In the genomic region with DNA sequence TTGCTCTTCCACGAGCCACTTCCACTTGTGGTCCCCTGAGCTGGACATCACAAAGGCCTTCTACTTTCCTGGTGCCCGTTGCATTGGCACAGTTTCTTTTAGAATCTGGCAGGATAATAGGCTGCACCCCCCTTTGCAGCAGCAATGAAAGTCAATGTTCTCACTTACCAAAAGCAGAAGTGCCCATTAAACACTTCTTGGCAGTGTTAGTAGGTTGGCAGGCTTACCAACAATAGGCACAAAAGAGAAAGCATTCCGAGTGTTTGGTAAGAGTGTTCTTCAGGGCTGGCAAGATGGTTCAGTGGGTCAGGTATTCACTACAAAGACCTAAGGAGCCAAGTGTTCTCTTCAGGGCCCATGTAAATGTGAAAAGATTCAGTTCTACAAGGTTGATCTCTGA, we compare ENCODE assay signal across 28 mouse cellular contexts. TPM values are rescaled to one million over a fixed set of nuclear protein-coding genes. Genes with fewer than 3 reads are reported as not detected.
DNase-seq lines count a peak whose midpoint lies in the region; ATAC-seq and TF ChIP-seq lines count a peak whose summit lies in the region.
"Had no signal": no experiment of that assay in that cellular context is flagged by ENCODE, and none has a peak within 500 bp of the region (broad histone marks: within the 10 kb centered on the region; RNA-seq: fewer than 3 reads in every experiment).

No protein-coding gene starts in this region.

- peak; percentile 29 for DNase-seq in forebrain, postnatal 0 days
- no peak for DNase-seq in forebrain, embryonic 11.5 days (ENCODE audit: low spot score)
- DNase-seq in layer of hippocampus, adult 9-11 months = peak; percentile 52
- DNase-seq in layer of hippocampus, adult 11-12 months (ENCODE audit: low spot score) = no peak
- peak; percentile 24 for DNase-seq in adipocyte (ENCODE audit: low spot score)
- peak; percentile 73 for DNase-seq in lung, postnatal 25 days (ENCODE audit: low spot score)
- DNase-seq in cerebellum, postnatal 25 days = no peak
- DNase-seq in thymus, postnatal 0 days (ENCODE audit: low spot score) = no peak
- DNase-seq: adrenal gland, postnatal 36 days; cerebellum, adult 9-11 months; gastrocnemius, postnatal 10 days; kidney, adult 11 months; liver, postnatal 0 days; right cerebral cortex, postnatal 25 days; thymus, adult 2 months had no signal

- H3K27me3 ChIP-seq in forebrain, postnatal 0 days (ENCODE audit: insufficient read depth, low read length) = no peaks in the 10 kb centered on the region
- H3K27me3 ChIP-seq in forebrain, embryonic 11.5 days (ENCODE audit: control insufficient read depth, insufficient read depth, low read length) = no peaks in the 10 kb centered on the region
- H3K27me3 ChIP-seq: stomach, embryonic 15.5 days had no signal

- no peak for ATAC-seq in forebrain, postnatal 0 days
- no peak for ATAC-seq in forebrain, embryonic 11.5 days (replicated peaks; ENCODE audit: low FRiP score)
- ATAC-seq: CD4-positive, CD25-positive, alpha-beta regulatory T cell, adult 4 months; hindbrain, embryonic 16.5 days; liver, postnatal 0 days; midbrain, embryonic 16.5 days had no signal

- no peak overlapping the region for H3K4me2 ChIP-seq in forebrain, postnatal 0 days (ENCODE audit: low read depth)
- H3K4me2 ChIP-seq in forebrain, embryonic 11.5 days (ENCODE audit: low read depth, low read length, severe bottlenecking) = no peak overlapping the region
- H3K4me2 ChIP-seq: stomach, embryonic 15.5 days had no signal

- no peak overlapping the region for H3K9ac ChIP-seq in forebrain, postnatal 0 days
- H3K9ac ChIP-seq in forebrain, embryonic 11.5 days (ENCODE audit: low read length) = no peak overlapping the region
- H3K9ac ChIP-seq: liver, postnatal 0 days; stomach, embryonic 15.5 days had no signal

- H3K4me3 ChIP-seq in forebrain, postnatal 0 days (ENCODE audit: low read depth, low read length) = no peak overlapping the region
- H3K4me3 ChIP-seq in forebrain, embryonic 11.5 days (ENCODE audit: low read depth, low read length) = no peak overlapping the region
- H3K4me3 ChIP-seq: limb, embryonic 10.5 days; stomach, embryonic 15.5 days had no signal

- H3K36me3 ChIP-seq in forebrain, postnatal 0 days (ENCODE audit: insufficient read depth) = peaks cover 5% of the 10 kb centered on the region
- no peaks in the 10 kb centered on the region; the same call in 1 of the 2 replicates for H3K36me3 ChIP-seq in forebrain, embryonic 11.5 days (ENCODE audit: control insufficient read depth, insufficient read depth, low read length)

- no peak overlapping the region for H3K27ac ChIP-seq in forebrain, postnatal 0 days (ENCODE audit: low read depth, low read length)
- H3K27ac ChIP-seq in forebrain, embryonic 11.5 days (ENCODE audit: low read depth, low read length) = no peak overlapping the region
- H3K27ac ChIP-seq: kidney, postnatal 0 days; limb, embryonic 10.5 days; stomach, embryonic 15.5 days had no signal

- 34% methylated on average over 3 of the region's 3 CpGs for WGBS in forebrain, postnatal 0 days
- 88% methylated on average over 3 of the region's 3 CpGs for WGBS in forebrain, embryonic 11.5 days

- no peaks in the 10 kb centered on the region for H3K9me3 ChIP-seq in forebrain, postnatal 0 days (ENCODE audit: low read length)
- no peaks in the 10 kb centered on the region for H3K9me3 ChIP-seq in forebrain, embryonic 11.5 days (ENCODE audit: control insufficient read depth, low read length)
- H3K9me3 ChIP-seq: limb, embryonic 10.5 days; stomach, embryonic 15.5 days had no signal

- no peak for TF ChIP-seq CTCF in forebrain, postnatal 0 days (IDR thresholded peaks at IDR 0.05; ENCODE audit: low read depth)

- H3K4me1 ChIP-seq in forebrain, postnatal 0 days (ENCODE audit: insufficient read depth) = no peaks in the 10 kb centered on the region
- H3K4me1 ChIP-seq in forebrain, embryonic 11.5 days (replicated peaks; ENCODE audit: control insufficient read depth, insufficient read depth, low read length) = no peaks in the 10 kb centered on the region
- H3K4me1 ChIP-seq: limb, embryonic 10.5 days; stomach, embryonic 15.5 days had no signal

RNA-seq across cellular contexts. Expression of a gene that starts 35.4 kb away (rescaled TPM):
- not detected in 2 replicates for total RNA-seq in forebrain, postnatal 0 days (2014; rRNA removed)
- polyA plus RNA-seq in forebrain, postnatal 0 days (2015; fragmentation: Nextera tagmentation; extraction: Ambion mirVana) = 0.05 and 0.12 TPM in 2 replicates
- not detected in 2 replicates for polyA plus RNA-seq in forebrain, embryonic 11.5 days (2014; fragmentation: Nextera tagmentation; extraction: Ambion mirVana)
- 81.4 and 85.7 TPM in 2 replicates for polyA plus RNA-seq in thymus, postnatal 0 days (2015; fragmentation: Nextera tagmentation; extraction: Ambion mirVana)
- total RNA-seq: adrenal gland, postnatal 36 days; gastrocnemius, postnatal 10 days; layer of hippocampus, adult 18-20 months; left cerebral cortex, adult 18-20 months; liver, adult 2 months; megakaryocyte-erythroid progenitor cell, adult 5-6 weeks; neutrophil, adult 5-6 weeks had no signal
- polyA plus RNA-seq: frontal cortex, adult 2 months; G1E; limb, embryonic 10.5 days; liver, adult 2 months; liver, postnatal 0 days had no signal

Comparison
In these comparisons a context has a peak if more than half of its experiments do, and no peak if none do; other contexts are left out.
1. DNase-seq: peak in forebrain, postnatal 0 days (single experiment), layer of hippocampus, adult 9-11 months (single experiment), adipocyte (single experiment) and lung, postnatal 25 days (single experiment); none in forebrain, embryonic 11.5 days (single experiment), layer of hippocampus, adult 11-12 months (single experiment), cerebellum, postnatal 25 days (0 of 2) and thymus, postnatal 0 days (single experiment).
2. RNA of a gene that starts 35.4 kb away (polyA plus RNA-seq): 81.4 to 85.7 TPM in thymus, postnatal 0 days; 0.05 to 0.12 TPM in forebrain, postnatal 0 days and not detected in forebrain, embryonic 11.5 days; every median in the first group is over 10 times any median in the second.